ENCODE assay signal across 26 mouse cellular contexts in the genomic region with DNA sequence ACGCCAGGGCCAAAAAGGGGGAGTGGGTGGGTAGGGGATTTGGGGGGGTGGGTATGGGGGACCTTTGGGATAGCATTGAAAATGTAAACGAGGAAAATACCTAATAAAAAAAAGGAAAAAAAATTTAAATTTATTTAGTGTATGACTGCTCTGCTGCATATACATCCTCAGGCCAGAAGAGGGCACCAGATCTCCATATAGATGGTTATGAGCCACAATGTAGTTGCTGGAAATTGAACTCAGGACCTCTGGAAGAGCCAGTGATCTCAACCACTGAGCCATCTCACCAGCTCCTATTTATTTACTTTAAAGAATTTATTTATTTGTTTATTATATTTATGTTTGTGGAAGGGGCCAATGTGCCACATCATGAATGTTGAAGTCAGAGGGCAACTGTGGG. TPM values are rescaled to one million over a fixed set of nuclear protein-coding genes. Genes with fewer than 3 reads are reported as not detected.
DNase-seq lines count a peak whose midpoint lies in the region; ATAC-seq and TF ChIP-seq lines count a peak whose summit lies in the region.
"Not testable (repeated sequence)": the region's sequence is repeated elsewhere in the genome, so short reads cannot be mapped to it uniquely, and the experiment has no call there.
"Had no signal": no experiment of that assay in that cellular context is flagged by ENCODE, and none has a peak within 500 bp of the region (broad histone marks: within the 10 kb centered on the region; RNA-seq: fewer than 3 reads in every experiment).

No protein-coding gene starts in this region.

- H3K27me3 ChIP-seq in forebrain, postnatal 0 days (ENCODE audit: insufficient read depth, low read length); limb, embryonic 10.5 days (ENCODE audit: low read depth, poor library complexity, severe bottlenecking); lung, postnatal 0 days (replicated peaks; ENCODE audit: insufficient read depth, low read length); splenic B cell, adult 2 months (ENCODE audit: control insufficient read depth, insufficient read depth, low read length, poor library complexity, severe bottlenecking): not testable (repeated sequence)

- not testable (repeated sequence) for H3K27ac ChIP-seq in ES-E14 (ENCODE audit: insufficient read depth, low read depth, low read length, poor library complexity, severe bottlenecking); forebrain, postnatal 0 days (ENCODE audit: low read depth, low read length); limb, embryonic 10.5 days; lung, postnatal 0 days (ENCODE audit: low read length)

- H3K4me2 ChIP-seq in forebrain, postnatal 0 days (ENCODE audit: low read depth); lung, postnatal 0 days (replicated peaks; ENCODE audit: low read depth, low read length): not testable (repeated sequence)

- not testable (repeated sequence) for H3K9me3 ChIP-seq in ES-E14 (ENCODE audit: control insufficient read depth, insufficient read depth, low read depth, low read length); forebrain, postnatal 0 days (ENCODE audit: low read length); limb, embryonic 10.5 days (replicated peaks); lung, postnatal 0 days (ENCODE audit: low read length)

- not testable (repeated sequence) for ATAC-seq in forebrain, postnatal 0 days; lung, postnatal 0 days

- H3K4me3 ChIP-seq in ES-E14 (ENCODE audit: insufficient read depth in 1 of 2, low read depth in 1 of 2, low read length in 2 of 2, poor library complexity in 1 of 2, severe bottlenecking in 1 of 2); forebrain, postnatal 0 days (ENCODE audit: low read depth, low read length); limb, embryonic 10.5 days; lung, postnatal 0 days (ENCODE audit: low read depth, low read length): not testable (repeated sequence)

- peak; percentile 23 to 24 for DNase-seq in B cell, adult 2 months
- DNase-seq in ES-E14 (ENCODE audit: low read depth, low spot score); forebrain, postnatal 0 days; lung, postnatal 0 days (ENCODE audit: low spot score): not testable (repeated sequence)
- DNase-seq in ZHBTc4 (ENCODE audit: low read depth, low spot score): peak; percentile 44
- DNase-seq in induced T-regulatory cell, adult 2 months (ENCODE audit: low read depth): peak; percentile 62
- DNase-seq in limb, embryonic 10.5 days (ENCODE audit: low spot score): peak; percentile 20
- DNase-seq in splenic B cell, adult 2 months (ENCODE audit: low read depth, low spot score): peak; percentile 54

- not testable (repeated sequence) for H3K9ac ChIP-seq in ES-E14 (ENCODE audit: insufficient read depth, low read depth, low read length, poor library complexity, severe bottlenecking); forebrain, postnatal 0 days; lung, postnatal 0 days (replicated peaks; ENCODE audit: low read depth)

- H3K4me1 ChIP-seq in ES-E14 (ENCODE audit: control insufficient read depth in 2 of 2, insufficient read depth in 2 of 2, low read length in 2 of 2, poor library complexity in 1 of 2); forebrain, postnatal 0 days (ENCODE audit: insufficient read depth); limb, embryonic 10.5 days; lung, postnatal 0 days (ENCODE audit: insufficient read depth, low read depth, low read length): not testable (repeated sequence)

- WGBS in forebrain, postnatal 0 days: 62% methylated on average over 2 of the region's 2 CpGs
- WGBS in limb, embryonic 10.5 days: 49% methylated on average over 2 of the region's 2 CpGs
- 0% methylated on average over 1 of the region's 2 CpGs for WGBS in lung, postnatal 0 days

- TF ChIP-seq EP300 in lung, postnatal 0 days (IDR thresholded peaks at IDR 0.05): not testable (repeated sequence)

- TF ChIP-seq CTCF in forebrain, postnatal 0 days (IDR thresholded peaks at IDR 0.05; ENCODE audit: low read depth): peak; percentile 37
- peak; percentile 55 for TF ChIP-seq CTCF in lung, postnatal 0 days (IDR thresholded peaks at IDR 0.05)

- in situ Hi-C loops in ES-E14 (cut with MboI; ENCODE audit: low sequenced_read_pairs in 2 of 2, unreplicated experiment in 2 of 2): not testable (repeated sequence)

- not testable (repeated sequence) for H3K36me3 ChIP-seq in ES-E14 (ENCODE audit: control insufficient read depth, insufficient read depth, low read length, poor library complexity, severe bottlenecking); forebrain, postnatal 0 days (ENCODE audit: insufficient read depth); limb, embryonic 10.5 days; lung, postnatal 0 days (ENCODE audit: insufficient read depth, low read length); splenic B cell, adult 2 months (ENCODE audit: control insufficient read depth, insufficient read depth, low read length, poor library complexity, severe bottlenecking)

TF ChIP-seq in ES-E14, 5 proteins besides CTCF, POLR2A, EP300 and RAD21:
- peak; percentile 79; the same call in 1 of the 2 replicates for TF ChIP-seq ZC3H11A (IDR thresholded peaks at IDR 0.05; ENCODE audit: borderline replicate concordance, low read depth, low read length)
TF ChIP-seq in ES-E14: peak in this region for 1; not testable (repeated sequence) for 4.

RNA-seq across cellular contexts. Expression of gene Mzf1, which starts 8.8 kb away (rescaled TPM):
- total RNA-seq in ES-E14 (2012; rRNA removed): 3.2 and 3.8 TPM in 2 replicates
- total RNA-seq in forebrain, postnatal 0 days (2014; rRNA removed): 11.8 and 15.1 TPM in 2 replicates
- polyA plus RNA-seq in forebrain, postnatal 0 days (2015; fragmentation: Nextera tagmentation; extraction: Ambion mirVana): 10.1 and 12.9 TPM in 2 replicates
- 3.3 and 4.4 TPM in 2 replicates for polyA plus RNA-seq in limb, embryonic 10.5 days (2016; fragmentation: Nextera tagmentation; extraction: Ambion mirVana)
- 2.0 and 2.1 TPM in 2 replicates for polyA plus RNA-seq in lung, postnatal 0 days (2015; fragmentation: Nextera tagmentation; extraction: Ambion mirVana)

RNA-seq across cellular contexts. Expression of gene Ube2m, which starts 25.3 kb away (rescaled TPM):
- 73.8 and 92.8 TPM in 2 replicates for total RNA-seq in ES-E14 (2012; rRNA removed)
- 336 and 344 TPM in 2 replicates for total RNA-seq in forebrain, postnatal 0 days (2014; rRNA removed)
- polyA plus RNA-seq in forebrain, postnatal 0 days (2015; fragmentation: Nextera tagmentation; extraction: Ambion mirVana): 130 and 132 TPM in 2 replicates
- 182 and 208 TPM in 2 replicates for polyA plus RNA-seq in limb, embryonic 10.5 days (2016; fragmentation: Nextera tagmentation; extraction: Ambion mirVana)
- 67.8 and 78.1 TPM in 2 replicates for polyA plus RNA-seq in lung, postnatal 0 days (2015; fragmentation: Nextera tagmentation; extraction: Ambion mirVana)

RNA-seq across cellular contexts. Expression of gene Chmp2a, which starts 28.8 kb away (rescaled TPM):
- 103 and 143 TPM in 2 replicates for total RNA-seq in ES-E14 (2012; rRNA removed)
- 131 and 160 TPM in 2 replicates for total RNA-seq in forebrain, postnatal 0 days (2014; rRNA removed)
- polyA plus RNA-seq in forebrain, postnatal 0 days (2015; fragmentation: Nextera tagmentation; extraction: Ambion mirVana): 210 and 239 TPM in 2 replicates
- 79.6 and 84.2 TPM in 2 replicates for polyA plus RNA-seq in limb, embryonic 10.5 days (2016; fragmentation: Nextera tagmentation; extraction: Ambion mirVana)
- 254 and 264 TPM in 2 replicates for polyA plus RNA-seq in lung, postnatal 0 days (2015; fragmentation: Nextera tagmentation; extraction: Ambion mirVana)

RNA-seq across cellular contexts. Expression of gene Vmn1r85, which starts 31.6 kb away (rescaled TPM):
- not detected in 2 replicates for total RNA-seq in ES-E14 (2012; rRNA removed)
- total RNA-seq in forebrain, postnatal 0 days (2014; rRNA removed): 0.14 and 0.23 TPM in 2 replicates
- polyA plus RNA-seq in forebrain, postnatal 0 days (2015; fragmentation: Nextera tagmentation; extraction: Ambion mirVana): 0.05 and 0.12 TPM in 2 replicates
- not detected in 2 replicates for polyA plus RNA-seq in limb, embryonic 10.5 days (2016; fragmentation: Nextera tagmentation; extraction: Ambion mirVana)
- polyA plus RNA-seq in lung, postnatal 0 days (2015; fragmentation: Nextera tagmentation; extraction: Ambion mirVana): not detected in 2 replicates
- total RNA-seq: adrenal gland, postnatal 14 days; gastrocnemius, postnatal 14 days; heart, postnatal 14 days; layer of hippocampus, adult 18-20 months; layer of hippocampus, postnatal 25 days; neutrophil, adult 5-6 weeks had no signal
- polyA plus RNA-seq: embryonic facial prominence, embryonic 15.5 days; heart, embryonic 12.5 days; hindbrain, embryonic 12.5 days; intestine, embryonic 14.5 days; limb, embryonic 12.5 days; liver, embryonic 13.5 days; lung, embryonic 16.5 days; macrophage; midbrain, embryonic 10.5 days; small intestine, adult 2 months; thymus, postnatal 0 days; urinary bladder, adult 2 months had no signal

RNA-seq across cellular contexts. Expression of gene Zbtb45, which starts 53.6 kb away (rescaled TPM):
- 23.7 and 26.7 TPM in 2 replicates for total RNA-seq in ES-E14 (2012; rRNA removed)
- 32.8 and 33.3 TPM in 2 replicates for total RNA-seq in forebrain, postnatal 0 days (2014; rRNA removed)
- 25.0 and 29.3 TPM in 2 replicates for polyA plus RNA-seq in forebrain, postnatal 0 days (2015; fragmentation: Nextera tagmentation; extraction: Ambion mirVana)
- 29.1 and 31.8 TPM in 2 replicates for polyA plus RNA-seq in limb, embryonic 10.5 days (2016; fragmentation: Nextera tagmentation; extraction: Ambion mirVana)
- polyA plus RNA-seq in lung, postnatal 0 days (2015; fragmentation: Nextera tagmentation; extraction: Ambion mirVana): 11.9 and 12.2 TPM in 2 replicates
